Mouse (Mus musculus) ovary, adult 18-20 months (tissue): ENCODE data around the gene Gm7271.
A peak's percentile ranks its signal among the peaks of the same experiment; 100 is the strongest.

Experiments used
- DNase-seq: peaks from one replicate; pipeline ENCODE4 v3.0.0; 2022; ENCODE audit warnings: low spot score, mixed read lengths

Gm7271 gene

GRCm38 (mm10) chr5:76483811-76484210, at the start of gene Gm7271:
Gene Gm7271, plus strand, starts transcription at chr5:76484040.
- DNase-seq, result no peak

GRCm38 (mm10) chr5:76437100-76437499, 46.7 kb upstream of the Gm7271 start:
- no peak for DNase-seq

GRCm38 (mm10) chr5:76437696-76438095, 46.1 kb upstream of the Gm7271 start:
- no peak for DNase-seq

GRCm38 (mm10) chr5:76441431-76441830, 42.4 kb upstream of the Gm7271 start:
- DNase-seq, result no peak

- DNase-seq, result no peak
Measured at GRCm38 (mm10) chr5:76474931-76475330, 8.9 kb upstream of the Gm7271 start.

- DNase-seq, result no peak
Measured at GRCm38 (mm10) chr5:76476873-76477272, 7.0 kb upstream of the Gm7271 start.

- DNase-seq, result no peak
Measured at GRCm38 (mm10) chr5:76477764-76478163, 6.1 kb upstream of the Gm7271 start.

- no peak for DNase-seq
Measured at GRCm38 (mm10) chr5:76495126-76495525, 11.3 kb downstream of the Gm7271 start.

- no peak for DNase-seq
Measured at GRCm38 (mm10) chr5:76522446-76522845, 38.6 kb downstream of the Gm7271 start.

GRCm38 (mm10) chr5:76524623-76525022, 40.8 kb downstream of the Gm7271 start:
- DNase-seq, result no peak

GRCm38 (mm10) chr5:76525066-76525465, 41.2 kb downstream of the Gm7271 start:
- DNase-seq, result peak; percentile 79

- no peak for DNase-seq
Measured at GRCm38 (mm10) chr5:76525829-76526228, 42.0 kb downstream of the Gm7271 start.

- DNase-seq, result peak; percentile 92
Measured at GRCm38 (mm10) chr5:76529040-76529703, 45.3 kb downstream of the Gm7271 start, which contains the start of gene Exoc1. Gene Exoc1, plus strand, starts transcription at chr5:76529311.

GRCm38 (mm10) chr5:76529704-76530066, 45.8 kb downstream of the Gm7271 start:
- DNase-seq, result no peak

GRCm38 (mm10) chr5:76533186-76533585, 49.3 kb downstream of the Gm7271 start:
- DNase-seq, result no peak

- no peak for DNase-seq
Measured at GRCm38 (mm10) chr5:76536231-76536630, 52.4 kb downstream of the Gm7271 start.

GRCm38 (mm10) chr5:76537578-76537977, 53.7 kb downstream of the Gm7271 start:
- no peak for DNase-seq

GRCm38 (mm10) chr5:76540181-76540580, 56.3 kb downstream of the Gm7271 start:
- peak; percentile 77 for DNase-seq

- DNase-seq, result no peak
Measured at GRCm38 (mm10) chr5:76540842-76541241, 57.0 kb downstream of the Gm7271 start.

- DNase-seq, result no peak
Measured at GRCm38 (mm10) chr5:76543200-76543599, 59.4 kb downstream of the Gm7271 start.

- no peak for DNase-seq
Measured at GRCm38 (mm10) chr5:76550426-76550825, 66.6 kb downstream of the Gm7271 start.

GRCm38 (mm10) chr5:76565321-76565720, 81.5 kb downstream of the Gm7271 start:
- no peak for DNase-seq
